19 mouse cellular contexts compared by ENCODE assay signal in genomic region chr6:85377876-85378275, GRCm38 (mm10). TPM values are rescaled to one million over a fixed set of nuclear protein-coding genes. Genes with fewer than 3 reads are reported as not detected.
"Had no signal": no experiment of that assay in that cellular context is flagged by ENCODE, and none has a peak within 500 bp of the region (broad histone marks: within the 10 kb centered on the region; RNA-seq: fewer than 3 reads in every experiment).

No protein-coding gene starts in this region.

- H3K27me3 ChIP-seq: stomach, embryonic 15.5 days had no signal

- H3K9ac ChIP-seq: limb, embryonic 12.5 days; liver, embryonic 14.5 days; neural tube, embryonic 13.5 days; stomach, embryonic 15.5 days had no signal

- DNase-seq: lung, adult 2 months; lung, postnatal 4 days; retina, postnatal 1 day; right cerebral cortex, postnatal 4 days; spleen, adult 18-20 months; thymus, adult 2 months; thymus, postnatal 25 days had no signal

- ATAC-seq: hindbrain, postnatal 0 days; lung, postnatal 0 days; midbrain, embryonic 16.5 days had no signal

- H3K9me3 ChIP-seq: limb, embryonic 12.5 days; midbrain, embryonic 10.5 days; neural tube, embryonic 13.5 days; stomach, embryonic 15.5 days had no signal

- H3K27ac ChIP-seq: hindbrain, postnatal 0 days; layer of hippocampus, adult 2 months; limb, embryonic 12.5 days; liver, embryonic 14.5 days; midbrain, embryonic 10.5 days; neural tube, embryonic 13.5 days; stomach, embryonic 15.5 days had no signal

- H3K4me2 ChIP-seq: limb, embryonic 12.5 days; neural tube, embryonic 13.5 days; stomach, embryonic 15.5 days had no signal

- H3K4me3 ChIP-seq: layer of hippocampus, adult 2 months; limb, embryonic 12.5 days; midbrain, embryonic 10.5 days; neural tube, embryonic 13.5 days; stomach, embryonic 15.5 days had no signal

- H3K36me3 ChIP-seq: limb, embryonic 12.5 days; midbrain, embryonic 10.5 days; neural tube, embryonic 13.5 days; stomach, embryonic 15.5 days had no signal

RNA-seq across cellular contexts. Expression of gene Noto, which starts 45.8 kb away (rescaled TPM):
- polyA plus RNA-seq: hindbrain, postnatal 0 days; intestine, embryonic 14.5 days; limb, embryonic 12.5 days; liver, embryonic 14.5 days; lung, adult 2 months; midbrain, embryonic 10.5 days; midbrain, embryonic 16.5 days; neural tube, embryonic 13.5 days; stomach, embryonic 15.5 days; testis, adult 2 months; urinary bladder, adult 2 months had no signal
